Mouse (Mus musculus) left cerebral cortex, postnatal 4 days (tissue): ENCODE measurements around the gene Arhgef38. TPM values are rescaled to one million over a fixed set of nuclear protein-coding genes. Genes with fewer than 3 reads are reported as not detected.

Experiments used
- DNase-seq: peaks from one replicate; pipeline ENCODE4 v3.0.0-alpha.2; 2022
- intact Hi-C: fragments of 180-260 bp; cut with DNase I; formaldehyde crosslinking; loops from one replicate; pipeline ENCODE4 v1.15.1; 2025
- total RNA-seq, 2 experiments: library from RNA; stranded (reverse); gene quantifications; 2 replicates each; pipeline ENCODE4 v1.2.3; 2021

The Arhgef38 gene
- total RNA-seq, 2 experiments from 2014 or later, result 0.10 to 0.14 TPM

GRCm38 (mm10) chr3:133098336-133098735 is 136.4 kb downstream of the Arhgef38 start:
- intact Hi-C loops, result no loop called here
- DNase-seq, result no peak

DNA sequence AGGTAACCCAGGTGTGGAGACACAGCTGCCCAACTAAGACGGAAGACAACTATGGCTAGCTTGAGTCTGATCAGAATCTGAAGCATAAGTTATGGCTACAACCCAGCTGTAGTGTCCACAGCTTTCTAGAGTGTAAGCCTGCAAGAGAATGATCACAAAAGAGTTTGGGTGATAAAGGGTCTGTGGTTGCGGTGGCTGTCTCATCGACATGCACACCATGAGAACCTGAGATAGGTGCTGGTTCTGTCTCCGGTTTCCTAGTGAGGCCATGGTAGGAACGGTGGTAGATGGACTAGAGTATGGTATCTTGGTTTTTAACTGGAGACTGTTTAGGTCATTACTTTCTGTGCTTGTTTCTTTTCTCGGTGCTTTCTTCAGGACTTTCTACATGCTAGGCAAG is 136.8 kb downstream of the Arhgef38 start:
- no peak for DNase-seq
- intact Hi-C loops, result no loop called here

GRCm38 (mm10) chr3:133094305-133094704 is 140.4 kb downstream of the Arhgef38 start:
- intact Hi-C loops, result loop anchor here (5.0 kb wide), 1 partner anchor 347 kb away; no protein-coding TSS in a partner anchor
- no peak for DNase-seq

DNA sequence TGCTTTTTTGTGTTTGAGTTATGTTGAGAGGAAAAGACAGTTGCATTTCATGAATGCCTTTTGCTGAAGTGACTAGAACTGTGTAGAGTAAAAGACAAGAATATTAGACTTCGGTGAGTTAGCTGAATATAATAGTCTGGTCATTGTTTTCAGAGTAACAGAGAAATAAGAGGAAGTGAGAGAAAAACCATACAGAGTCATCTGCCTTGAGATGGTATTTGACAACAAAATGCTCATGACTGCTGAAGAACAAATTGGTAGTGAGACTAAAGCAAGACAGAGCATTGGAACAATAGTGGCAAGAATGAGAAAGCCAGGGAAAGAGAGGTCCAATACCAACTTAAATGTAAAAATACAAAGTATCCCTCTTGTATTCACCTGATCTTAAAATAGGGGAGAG is 141.8 kb downstream of the Arhgef38 start:
- intact Hi-C loops, result loop anchor here (5.0 kb wide), 1 partner anchor 346 kb away; no protein-coding TSS in a partner anchor

DNA sequence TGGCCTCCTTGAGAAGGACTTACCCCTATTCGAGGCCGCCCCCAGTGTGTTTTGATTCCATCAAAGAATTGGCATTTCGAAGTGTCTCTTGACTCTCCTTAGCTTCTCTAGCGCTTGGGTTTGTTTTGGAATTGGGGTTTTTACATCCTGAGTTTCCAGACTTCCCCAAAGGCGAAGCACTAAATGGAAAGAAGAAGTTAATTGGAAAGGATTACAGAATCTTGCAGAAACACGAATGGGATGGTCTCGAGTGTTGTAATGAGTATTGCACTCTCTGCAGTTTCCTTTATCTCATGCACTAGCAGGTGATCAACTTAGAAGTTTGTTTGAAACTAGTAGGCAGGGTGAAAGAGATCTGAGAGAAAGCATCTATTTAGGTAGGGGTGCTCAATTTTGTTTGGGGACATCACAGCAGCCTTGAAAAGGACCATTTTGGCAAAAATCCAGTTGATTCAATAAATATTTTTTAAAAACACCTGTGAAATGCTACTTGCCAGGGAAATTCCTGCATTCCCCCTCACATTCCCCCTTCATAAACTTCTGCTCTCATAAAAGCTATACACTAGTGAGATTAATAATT is 142.4 kb downstream of the Arhgef38 start:
- intact Hi-C loops, result loop anchor here (5.0 kb wide), 1 partner anchor 345 kb away; no protein-coding TSS in a partner anchor
- no peak for DNase-seq

More for the DNA sequence above, 141.8 kb downstream of the Arhgef38 start:
- DNase-seq, result no peak

DNA sequence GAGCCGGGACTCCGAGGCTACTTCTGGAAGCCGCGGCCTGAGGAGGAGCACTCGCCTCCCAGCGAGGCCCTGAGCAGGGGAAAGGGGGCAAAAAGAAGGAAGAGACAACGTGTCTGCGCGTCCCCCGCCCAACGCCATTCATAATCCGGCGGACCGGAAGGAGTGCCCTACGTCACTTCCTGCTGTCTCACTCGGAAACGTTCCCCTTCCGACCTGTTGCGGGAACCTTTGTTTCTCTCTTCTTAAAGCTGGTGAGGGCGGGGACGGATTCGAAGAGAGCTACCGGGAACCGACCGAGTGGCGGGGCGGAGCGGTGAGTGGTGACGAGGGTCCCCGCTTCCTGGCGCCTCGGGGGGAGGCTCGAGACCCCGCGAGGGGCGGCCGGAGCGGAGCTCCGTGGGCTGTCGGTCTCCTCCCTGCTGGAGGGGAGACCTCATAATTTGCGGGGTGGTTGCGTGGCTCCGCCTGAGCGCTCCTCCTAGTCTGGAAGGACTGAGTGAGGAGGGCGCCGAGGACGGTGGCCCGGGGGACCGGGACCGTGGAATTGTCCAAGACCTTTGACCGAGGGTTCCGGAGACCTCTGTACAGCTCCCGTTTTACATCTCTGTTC is 143.0 kb downstream of the Arhgef38 start, which contains the start of the genes Ints12 and Gstcd:
Gene Ints12, plus strand, starts transcription at position 177 of the 610 bp plus-strand sequence.
Gene Gstcd, minus strand, starts transcription at position 370 of the 610 bp plus-strand sequence.
- DNase-seq, result peak; percentile 94
- intact Hi-C loops, result loop anchor here (5.0 kb wide), 1 partner anchor 344 kb away; no protein-coding TSS in a partner anchor

DNA sequence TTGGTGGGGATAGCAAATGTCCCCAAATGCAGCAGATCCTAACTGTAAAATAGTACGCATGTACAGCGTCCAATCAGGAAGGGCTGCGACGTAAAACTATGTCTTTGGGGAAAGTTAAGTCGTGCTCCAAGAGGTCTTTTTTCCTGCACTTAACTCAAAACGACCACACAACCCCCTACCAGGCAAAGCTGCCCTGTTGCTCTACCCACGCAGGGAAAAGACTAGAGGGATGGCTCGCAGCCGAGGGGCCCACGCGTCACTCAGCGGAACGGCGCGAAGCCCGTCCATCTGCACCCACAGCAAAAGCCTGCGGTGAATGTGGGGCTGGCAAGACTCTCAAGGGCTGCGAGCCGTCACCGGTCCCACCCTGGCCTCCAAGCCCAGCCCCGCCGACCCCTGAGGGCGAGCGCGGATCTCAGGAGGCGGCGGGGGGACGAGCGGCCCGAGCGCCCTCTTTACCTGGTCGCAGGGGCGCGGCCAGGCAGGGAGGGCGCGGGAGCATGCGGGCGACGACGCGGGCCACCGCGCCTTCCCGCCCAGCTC is 143.6 kb downstream of the Arhgef38 start:
- intact Hi-C loops, result loop anchor here (5.0 kb wide), 1 partner anchor 344 kb away; no protein-coding TSS in a partner anchor
- DNase-seq, result peak; percentile 47

- no peak for DNase-seq
- intact Hi-C loops, result loop anchor here (5.0 kb wide), 1 partner anchor 343 kb away; no protein-coding TSS in a partner anchor
Measured at GRCm38 (mm10) chr3:133090247-133091120, 144.3 kb downstream of the Arhgef38 start.

DNA sequence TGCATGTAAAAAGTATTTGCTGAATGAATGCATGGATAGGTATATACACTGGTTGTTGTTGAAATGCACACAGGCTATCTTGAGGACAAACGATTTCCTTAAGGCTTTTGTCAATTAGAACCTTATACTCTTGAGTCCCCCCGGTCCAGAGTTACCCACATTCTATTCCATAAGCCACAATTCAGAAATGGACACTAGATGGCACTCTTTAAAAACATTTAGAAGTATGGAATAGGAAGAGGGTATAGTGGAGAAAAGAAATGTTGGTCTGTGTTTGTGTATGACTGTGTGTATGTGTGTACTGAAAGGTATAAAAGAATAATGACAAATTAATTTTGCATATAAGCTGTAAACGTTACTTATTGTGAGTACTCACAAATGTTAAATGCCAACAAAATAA is 148.9 kb downstream of the Arhgef38 start:
- intact Hi-C loops, result no loop called here
- DNase-seq, result no peak

- intact Hi-C loops, result no loop called here
- no peak for DNase-seq
Measured at GRCm38 (mm10) chr3:133082736-133083135, 152.0 kb downstream of the Arhgef38 start.

GRCm38 (mm10) chr3:133075560-133075959 is 159.2 kb downstream of the Arhgef38 start:
- DNase-seq, result no peak
- intact Hi-C loops, result no loop called here

Other genes starting within 250 kb of the Arhgef38 start
- 10 to 100 TPM; 11.4 to 12.7 TPM for gene Ints12, start 143.1 kb downstream of the Arhgef38 start, total RNA-seq
- 10 to 100 TPM; 11.1 to 12.3 TPM for gene Gstcd, start 142.9 kb downstream of the Arhgef38 start, total RNA-seq
- 10 to 100 TPM; 44.9 to 51.5 TPM for gene Ppa2, start 75.2 kb upstream of the Arhgef38 start, total RNA-seq